Mouse (Mus musculus) retina, postnatal 1 day (tissue): ENCODE data around the gene Gm20696.

Experiments
- DNase-seq: peaks from one replicate; pipeline ENCODE4 v3.0.0-alpha.2; 2012

Gm20696 gene

GRCm38 (mm10) chr6:99666318-99667171 lies at the start of gene Gm20696, which contains the start of gene Eif4e3:
TSS of gene Gm20696 (minus strand) at chr6:99666797.
TSS of gene Eif4e3 (minus strand) at chr6:99666771.
- DNase-seq: peak; percentile 79

DNA sequence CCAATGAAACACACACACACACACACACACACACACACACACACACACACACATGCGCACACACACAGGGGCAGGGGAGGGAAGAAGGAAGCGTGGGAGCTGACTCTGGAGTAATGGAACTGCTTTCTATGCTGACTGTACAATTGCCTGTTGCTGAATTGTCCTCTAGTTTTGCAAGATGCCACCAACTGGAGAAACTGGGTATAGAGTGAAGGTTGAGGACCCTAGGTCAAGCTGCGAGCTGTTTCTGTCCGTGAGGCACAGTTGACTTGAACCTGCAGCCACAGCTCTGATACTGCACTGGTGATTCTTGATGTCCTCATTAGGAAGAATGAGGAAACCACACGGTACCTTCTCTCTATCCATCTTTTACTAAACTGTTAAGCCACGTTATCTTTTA lies 49.3 kb upstream of the Gm20696 start:
- DNase-seq: no peak

GRCm38 (mm10) chr6:99715191-99715590 lies 48.6 kb upstream of the Gm20696 start:
- no peak for DNase-seq

- DNase-seq: no peak
These were observed 46.7 kb upstream of the Gm20696 start for GRCm38 (mm10) chr6:99713256-99713655.

- DNase-seq: no peak
These were observed 45.0 kb upstream of the Gm20696 start for GRCm38 (mm10) chr6:99711576-99712101.

GRCm38 (mm10) chr6:99700484-99700883 lies 33.9 kb upstream of the Gm20696 start:
- no peak for DNase-seq

GRCm38 (mm10) chr6:99692916-99693841 lies 26.6 kb upstream of the Gm20696 start:
- no peak for DNase-seq

DNA sequence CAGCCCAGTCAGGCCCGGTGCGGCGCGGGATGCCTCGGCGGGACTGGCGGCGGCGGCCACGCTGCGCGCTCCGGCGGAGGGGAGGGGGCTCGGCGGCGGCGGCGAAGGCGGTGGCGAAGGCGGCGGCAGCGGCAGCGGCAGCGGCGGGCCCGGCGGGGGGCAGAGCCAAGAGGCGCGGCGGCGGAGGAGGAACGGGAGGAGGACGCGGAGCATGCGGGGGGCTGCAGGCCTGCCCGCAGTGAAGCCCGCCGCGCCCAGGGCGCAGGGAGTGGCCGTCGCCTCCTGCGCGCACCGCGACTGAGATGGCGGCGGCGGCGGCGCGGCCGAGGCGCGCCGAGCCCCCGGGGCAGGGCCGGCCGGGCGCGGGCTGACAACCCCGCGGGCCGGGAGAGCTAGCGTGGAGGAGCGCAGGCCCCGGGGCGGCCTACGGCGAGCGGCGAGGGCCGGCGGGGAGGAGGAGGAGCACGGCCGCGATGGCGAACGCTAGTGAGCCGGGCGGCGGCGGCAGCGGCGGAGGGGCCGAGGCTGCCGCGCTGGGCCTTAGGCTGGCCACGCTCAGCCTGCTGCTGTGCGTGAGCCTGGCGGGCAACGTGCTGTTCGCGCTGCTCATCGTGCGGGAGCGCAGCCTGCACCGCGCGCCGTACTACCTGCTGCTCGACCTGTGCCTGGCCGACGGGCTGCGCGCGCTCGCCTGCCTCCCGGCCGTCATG lies 25.8 kb upstream of the Gm20696 start, which contains the start of gene Gpr27:
TSS of gene Gpr27 (plus strand) at position 474 of the 710 bp plus-strand sequence.
- peak; percentile 67 for DNase-seq

DNA sequence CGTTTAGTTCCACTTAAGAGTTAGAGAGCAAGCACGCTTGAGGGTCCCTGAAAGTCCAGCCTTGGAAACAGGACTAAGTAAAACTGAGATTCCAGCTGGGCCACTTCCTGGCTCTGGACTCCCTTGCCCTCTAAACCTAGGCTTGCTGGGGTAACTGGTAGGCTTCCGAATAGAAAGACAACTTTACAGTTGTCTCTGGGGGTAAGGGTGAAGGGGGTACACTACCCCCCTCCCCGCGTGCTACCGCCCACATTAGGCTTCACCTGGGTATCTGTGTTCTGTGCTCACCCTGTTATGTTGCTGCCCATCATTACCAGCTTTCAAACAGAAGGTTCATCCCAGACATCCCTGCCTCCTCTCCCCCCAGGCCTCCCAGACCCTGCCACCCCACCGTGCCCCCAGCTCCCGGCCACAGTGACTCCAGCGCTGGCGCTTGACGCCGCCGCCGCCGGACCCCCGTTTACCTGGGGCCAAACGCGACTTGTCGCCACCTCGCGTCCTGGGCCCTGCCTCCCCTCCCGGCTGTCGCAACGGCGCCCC lies 25.1 kb upstream of the Gm20696 start:
- no peak for DNase-seq

DNA sequence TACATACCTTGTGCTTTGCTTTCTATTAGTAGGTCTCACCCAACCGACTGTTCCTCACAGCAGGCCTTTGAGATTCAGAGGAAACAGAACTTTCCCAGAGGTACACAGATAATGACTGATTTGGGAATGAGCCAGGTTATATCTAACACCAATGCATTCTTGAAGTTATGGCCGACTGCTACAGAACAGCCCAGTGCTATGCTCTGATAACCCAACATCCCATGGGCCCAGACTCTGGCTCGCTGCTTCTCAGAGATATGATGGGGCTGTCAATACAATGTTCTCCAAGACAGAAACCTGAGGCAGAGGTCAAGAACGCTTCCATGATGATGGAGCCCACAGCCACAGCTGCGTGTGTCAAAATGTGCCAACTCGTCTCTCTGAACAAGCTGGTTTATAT lies 21.9 kb upstream of the Gm20696 start:
- DNase-seq: no peak

GRCm38 (mm10) chr6:99684899-99685298 lies 18.3 kb upstream of the Gm20696 start:
- DNase-seq: peak; percentile 49

DNA sequence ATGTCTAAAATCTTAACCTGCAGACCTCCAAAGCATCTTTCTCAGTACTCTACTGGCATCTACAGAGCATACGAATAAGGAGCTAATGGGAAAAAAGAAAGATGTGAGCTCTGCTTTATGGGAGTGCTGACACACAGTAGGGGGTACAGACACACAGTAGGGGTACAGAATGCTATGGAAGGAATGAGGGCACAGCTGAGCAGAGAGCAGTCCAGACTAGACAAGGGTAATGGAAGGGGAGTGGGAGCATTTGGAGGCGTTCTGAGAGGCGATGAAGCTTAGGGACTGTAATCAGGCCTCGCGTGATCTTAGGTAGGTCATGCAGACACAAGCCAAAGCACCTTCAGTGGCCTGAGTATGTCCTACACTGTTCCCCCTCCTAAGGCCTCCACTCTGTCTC lies 17.4 kb upstream of the Gm20696 start:
- no peak for DNase-seq

GRCm38 (mm10) chr6:99678108-99678507 lies 11.5 kb upstream of the Gm20696 start:
- DNase-seq: no peak

DNA sequence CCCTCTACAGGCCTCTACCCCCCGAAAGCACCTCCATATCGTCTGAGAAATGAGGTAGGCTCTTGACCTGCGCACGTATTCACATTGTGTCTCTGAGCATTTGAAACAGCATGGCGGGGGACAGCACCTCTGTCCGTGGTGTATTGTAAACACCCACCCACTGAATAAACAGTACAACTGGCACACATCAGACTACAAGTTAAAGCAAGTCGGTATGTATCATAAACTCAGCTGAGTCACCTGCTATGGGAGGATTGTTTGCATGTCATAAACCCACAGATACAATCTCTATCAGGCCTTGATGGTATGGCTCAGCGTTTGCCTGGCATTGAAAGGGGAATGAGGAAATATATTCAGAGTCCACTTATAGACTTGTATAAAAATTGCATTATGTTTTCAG lies 10.7 kb upstream of the Gm20696 start:
- no peak for DNase-seq

GRCm38 (mm10) chr6:99674482-99674881 lies 7.9 kb upstream of the Gm20696 start:
- DNase-seq: no peak

DNA sequence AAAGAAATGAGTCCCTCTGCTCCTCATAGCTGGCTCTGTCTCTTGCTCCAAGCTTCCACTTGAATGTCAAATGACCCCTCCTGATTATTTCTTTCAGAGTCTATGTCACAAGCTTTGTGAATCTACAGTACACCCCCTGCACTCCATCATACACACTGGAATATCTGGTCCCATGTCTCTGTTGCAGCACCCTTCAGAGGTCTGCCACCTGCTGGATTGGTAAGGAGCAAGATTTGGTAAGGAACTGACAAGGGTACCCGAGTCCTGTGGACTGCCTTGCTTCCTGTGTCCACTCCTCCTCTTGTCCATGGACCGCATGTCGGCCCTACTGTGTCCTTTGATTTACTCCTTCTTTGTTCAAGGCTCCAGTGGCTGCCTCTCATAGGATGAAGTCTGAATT lies 5.2 kb upstream of the Gm20696 start:
- DNase-seq: no peak

DNA sequence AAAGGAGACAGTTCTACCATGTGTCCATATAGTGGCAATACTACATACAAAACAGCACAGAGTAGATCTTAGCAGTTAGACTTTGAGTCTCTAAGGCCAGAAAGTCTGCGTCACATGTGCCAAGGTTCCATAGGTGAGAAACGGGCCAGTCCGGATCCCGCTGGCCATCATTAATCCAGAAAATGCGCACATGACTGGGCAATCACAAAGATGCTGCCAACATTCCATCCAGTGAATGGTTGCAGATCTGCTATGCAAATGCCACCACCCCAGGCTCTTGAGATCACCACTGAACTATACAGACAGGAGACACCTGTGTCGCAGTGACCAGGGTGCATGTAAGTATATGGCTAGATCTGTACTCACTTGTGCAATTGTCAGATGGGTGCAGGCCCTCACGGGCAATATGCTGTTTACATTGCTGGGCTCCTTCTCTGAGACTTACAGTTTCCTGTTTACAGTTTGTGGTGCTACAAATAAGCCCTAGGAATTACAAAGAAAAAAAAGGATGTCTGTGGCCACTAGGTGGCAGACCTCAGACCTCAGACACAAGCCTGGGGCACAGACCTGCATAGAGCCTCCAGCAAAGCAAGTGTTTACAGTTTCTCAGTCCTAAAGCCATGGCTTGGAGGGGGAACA lies 4.0 kb upstream of the Gm20696 start:
- DNase-seq: peak; percentile 78

DNA sequence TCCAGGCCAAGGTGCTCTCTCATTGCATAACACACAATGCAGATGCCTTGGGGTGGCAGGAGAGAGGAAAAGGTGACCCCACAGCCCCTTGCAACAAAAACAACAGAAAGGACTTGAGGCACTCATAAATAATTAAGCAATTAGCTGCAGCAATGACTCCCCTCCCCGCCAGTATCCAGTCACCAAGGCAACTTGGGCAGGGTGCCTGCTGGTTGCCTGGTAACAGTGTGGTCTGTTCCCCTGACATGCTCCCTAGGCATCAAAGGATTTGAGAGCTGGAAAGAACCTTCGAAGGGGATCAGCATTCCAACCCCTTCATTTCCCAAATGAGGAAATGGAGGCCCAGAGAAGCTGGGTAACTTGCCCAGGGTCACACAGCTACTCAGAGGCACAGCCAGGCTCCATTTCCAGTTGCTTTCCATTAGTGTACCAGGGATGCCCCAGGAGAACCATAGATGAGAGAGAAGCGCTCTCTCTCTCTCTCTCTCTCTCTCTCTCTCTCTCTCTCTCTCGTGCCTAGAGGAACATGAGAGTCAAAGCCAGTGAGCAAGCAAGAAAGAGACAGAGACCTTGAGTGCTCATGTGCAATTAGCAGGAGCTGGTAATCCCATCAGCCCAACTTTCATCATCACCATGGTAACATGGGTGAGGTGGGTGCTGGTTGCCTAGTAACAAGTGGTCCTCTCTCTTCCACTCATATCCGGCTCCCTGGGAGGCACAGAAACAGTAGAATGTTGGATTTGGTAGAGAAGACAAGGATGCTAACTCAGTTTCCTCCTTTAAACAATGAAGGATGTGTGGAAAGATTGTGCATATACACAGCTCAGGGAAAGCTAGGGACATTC lies 3.1 kb upstream of the Gm20696 start:
- DNase-seq: peak; percentile 80

DNA sequence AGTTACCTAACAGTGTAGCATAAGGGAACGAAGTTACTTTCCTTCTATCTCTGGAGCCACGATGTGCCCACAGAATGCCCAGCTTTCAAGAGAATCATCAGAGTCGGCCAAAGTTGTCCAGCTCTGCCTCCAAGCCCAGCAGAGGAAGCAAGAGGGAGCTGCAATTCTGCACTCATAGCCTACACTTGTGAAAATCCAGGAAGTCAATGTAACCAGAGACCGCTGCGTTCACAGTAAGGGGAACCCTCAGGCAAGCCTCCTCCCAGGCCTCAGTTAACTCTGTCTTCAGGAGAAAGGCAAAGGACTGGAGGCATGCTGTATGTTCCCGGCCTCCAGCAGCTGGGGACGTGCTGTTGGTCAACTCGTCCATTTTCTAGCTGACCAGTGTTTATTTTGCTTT lies 693 bp upstream of the Gm20696 start:
- DNase-seq: no peak

DNA sequence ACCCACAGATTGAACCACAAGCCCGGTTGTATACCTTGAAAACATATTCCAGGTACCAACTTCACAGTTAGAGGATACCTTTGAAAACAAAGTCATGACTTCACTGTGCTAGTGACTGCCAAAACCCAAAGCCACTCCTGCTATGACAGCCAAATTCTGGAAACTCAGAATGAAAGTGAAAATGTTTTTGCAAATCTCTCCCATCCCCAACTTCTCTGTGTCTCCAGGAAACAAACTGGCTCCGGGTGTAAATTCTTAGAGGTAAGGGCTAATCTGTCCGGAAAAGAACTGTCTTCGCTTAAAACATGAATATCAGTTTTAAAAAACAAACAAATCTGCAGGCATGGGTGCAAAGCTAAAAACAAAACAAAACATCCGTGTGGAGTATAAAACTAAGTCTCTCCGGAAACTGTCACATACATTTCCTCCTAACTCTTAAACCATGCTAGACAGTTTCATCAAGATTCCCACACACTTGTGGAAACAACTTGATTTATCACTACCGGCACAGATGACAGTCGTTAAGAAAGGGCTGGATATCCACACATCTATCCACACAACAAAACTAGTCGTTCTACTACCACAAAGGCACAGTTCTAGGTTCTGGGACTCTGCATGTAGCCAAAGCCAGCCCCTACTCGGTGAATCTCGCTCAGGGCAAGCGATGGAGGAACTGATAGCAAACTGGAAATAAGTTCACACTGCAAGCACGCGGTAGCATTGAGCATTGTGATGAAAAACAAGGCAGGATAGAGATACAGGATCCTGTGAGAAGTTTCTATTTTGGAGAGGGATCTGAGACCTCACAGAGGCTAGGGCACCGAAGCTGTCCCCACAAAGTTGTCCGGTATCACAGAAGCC lies 910 bp downstream of the Gm20696 start:
- peak; percentile 25 for DNase-seq
